Mouse (Mus musculus) spleen, postnatal 36 days (tissue): ENCODE measurements around the gene Gm5868.
"Not testable (repeated sequence)": the region's sequence is repeated elsewhere in the genome, so short reads cannot be mapped to it uniquely, and the experiment has no call there.

ENCODE experiments used
- DNase-seq, 2 experiments: peaks; one replicate each; pipeline ENCODE4 v3.0.0; 2022; ENCODE audit warnings: low spot score in 2 of 2, mixed read lengths in 1 of 2

Gene Gm5868

GRCm38 (mm10) chr5:72587192-72587681 lies at the start of gene Gm5868:
Gene Gm5868, minus strand, starts transcription at chr5:72587551.
- DNase-seq, result no peak

- no peak for DNase-seq
Measured at GRCm38 (mm10) chr5:72636576-72636975, 49.2 kb upstream of the Gm5868 start.

- DNase-seq, result peak; percentile 32 to 41
Measured at GRCm38 (mm10) chr5:72636122-72636521, 48.8 kb upstream of the Gm5868 start.

GRCm38 (mm10) chr5:72634791-72635271 lies 47.5 kb upstream of the Gm5868 start:
- DNase-seq, result peak; percentile 48 to 49

GRCm38 (mm10) chr5:72630026-72630425 lies 42.7 kb upstream of the Gm5868 start:
- no peak for DNase-seq

GRCm38 (mm10) chr5:72621022-72621421 lies 33.7 kb upstream of the Gm5868 start:
- no peak for DNase-seq

GRCm38 (mm10) chr5:72617413-72617812 lies 30.1 kb upstream of the Gm5868 start:
- DNase-seq, result no peak

GRCm38 (mm10) chr5:72603138-72603537 lies 15.8 kb upstream of the Gm5868 start:
- no peak for DNase-seq

GRCm38 (mm10) chr5:72601006-72601405 lies 13.7 kb upstream of the Gm5868 start:
- DNase-seq, result no peak

- not testable (repeated sequence) for DNase-seq
Measured at GRCm38 (mm10) chr5:72586667-72587191, 622 bp downstream of the Gm5868 start.

GRCm38 (mm10) chr5:72586122-72586521 lies 1.2 kb downstream of the Gm5868 start:
- not testable (repeated sequence) for DNase-seq

- DNase-seq, result not testable (repeated sequence)
Measured at GRCm38 (mm10) chr5:72580970-72581332, 6.4 kb downstream of the Gm5868 start, which contains the start of gene Zar1. Gene Zar1, minus strand, starts transcription at chr5:72581254.

GRCm38 (mm10) chr5:72580088-72580969 lies 7.0 kb downstream of the Gm5868 start:
- not testable (repeated sequence) for DNase-seq

GRCm38 (mm10) chr5:72579599-72579998 lies 7.8 kb downstream of the Gm5868 start:
- DNase-seq, result not testable (repeated sequence)

GRCm38 (mm10) chr5:72565621-72566020 lies 21.7 kb downstream of the Gm5868 start:
- no peak for DNase-seq

GRCm38 (mm10) chr5:72563183-72563582 lies 24.2 kb downstream of the Gm5868 start:
- not testable (repeated sequence) for DNase-seq

- no peak for DNase-seq
Measured at GRCm38 (mm10) chr5:72560976-72561628, 26.2 kb downstream of the Gm5868 start.

GRCm38 (mm10) chr5:72559544-72560049 lies 27.8 kb downstream of the Gm5868 start, which contains the start of gene Nfxl1:
Gene Nfxl1, minus strand, starts transcription at chr5:72559684.
- peak; percentile 94 to 97 for DNase-seq

- peak in 1 of 2 experiments; percentile 26 for DNase-seq
Measured at GRCm38 (mm10) chr5:72558716-72559526, 28.4 kb downstream of the Gm5868 start.

- no peak for DNase-seq
Measured at GRCm38 (mm10) chr5:72556245-72556644, 31.1 kb downstream of the Gm5868 start.

GRCm38 (mm10) chr5:72551209-72551608 lies 36.1 kb downstream of the Gm5868 start:
- no peak for DNase-seq
